Mouse (Mus musculus) common myeloid progenitor, adult 5-6 weeks (primary cell): Measurements from ENCODE around the gene Itpr2. TPM values are rescaled to one million over a fixed set of nuclear protein-coding genes. Genes with fewer than 3 reads are reported as not detected.

ENCODE experiments used
- ATAC-seq: replicated peaks from 2 replicates; pipeline ENCODE4 v1.8.0; 2016; ENCODE audit warnings: low read depth, mild to moderate bottlenecking, moderate TSS enrichment, inconsistent platforms; ENCODE audit not compliant: poor library complexity, severe bottlenecking
- total RNA-seq: library from RNA; stranded (forward); fragments of 200-1000, 187-1606 nt; gene quantifications from 2 replicates; pipeline ENCODE4 v1.2.3, GENCODE M21; 2017

Gene Itpr2
- total RNA-seq, result 16.3 and 18.5 TPM in 2 replicates

DNA sequence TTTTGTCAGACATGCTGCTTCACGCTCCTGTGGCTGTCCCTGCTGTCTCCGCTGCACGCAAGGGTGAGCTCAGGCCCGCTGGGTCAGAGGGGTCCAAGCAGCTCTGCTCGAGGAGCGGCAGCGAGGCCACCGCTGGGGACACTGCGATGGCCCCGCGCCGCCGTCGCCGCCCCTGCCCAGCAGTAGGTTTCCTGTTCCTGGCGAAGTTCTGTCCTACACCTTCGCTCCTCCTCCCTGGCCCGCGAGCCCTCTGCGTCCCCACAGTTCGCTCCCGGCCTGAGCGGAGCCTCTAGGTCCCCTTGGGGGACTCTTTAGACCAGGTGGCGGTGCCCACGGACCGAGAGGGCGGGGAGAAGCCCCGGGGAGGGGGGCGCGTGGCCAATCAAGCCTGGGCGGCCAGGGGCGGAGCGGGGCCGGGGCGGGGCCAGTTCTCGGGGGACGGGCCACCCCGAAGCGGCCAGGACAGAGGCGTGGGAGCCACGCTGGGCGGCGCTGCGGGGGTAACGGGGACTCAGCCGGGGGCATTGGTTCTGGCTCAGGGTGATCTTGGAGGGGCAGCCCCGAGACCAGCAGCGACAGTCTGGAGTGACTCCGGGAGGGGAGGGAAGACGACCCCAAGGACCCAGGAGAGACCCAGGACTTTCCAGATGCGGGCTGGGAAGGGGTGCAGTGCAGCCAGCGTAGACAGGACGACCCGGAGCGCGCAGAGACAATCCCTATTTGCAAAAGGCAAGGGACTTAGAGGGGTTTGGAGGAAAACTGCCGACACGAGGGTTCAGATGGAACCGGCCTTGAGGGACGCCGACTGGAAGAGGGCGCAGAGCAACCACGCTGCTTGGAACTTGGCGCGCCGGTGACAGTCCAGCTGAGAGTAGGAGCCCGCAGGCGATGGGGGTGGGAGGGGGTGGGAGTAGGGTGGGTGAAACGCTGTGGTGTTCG, at the start of gene Itpr2:
Gene Itpr2 (minus strand): TSS at position 358 of the 939 bp plus-strand sequence.
- peak; percentile 73 for ATAC-seq

DNA sequence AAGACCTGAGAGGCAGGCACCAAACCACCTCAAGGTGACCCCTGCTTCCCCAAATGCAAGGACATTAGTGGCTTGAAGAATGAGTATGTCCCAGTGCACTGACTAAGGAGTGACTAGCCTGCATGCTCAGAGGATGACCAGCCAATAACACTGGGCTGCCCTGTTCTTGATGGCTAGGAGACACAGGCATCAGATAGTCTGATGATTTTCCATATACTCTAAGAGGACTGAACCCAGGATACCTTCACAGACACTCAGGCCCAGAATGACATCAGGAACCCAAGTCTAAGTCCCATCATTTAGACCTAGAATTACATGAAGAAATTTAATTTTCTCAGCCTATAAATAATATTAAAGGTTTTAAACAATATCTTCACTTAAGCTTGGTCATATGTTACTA, 49.3 kb upstream of the Itpr2 start:
- ATAC-seq, result no peak

DNA sequence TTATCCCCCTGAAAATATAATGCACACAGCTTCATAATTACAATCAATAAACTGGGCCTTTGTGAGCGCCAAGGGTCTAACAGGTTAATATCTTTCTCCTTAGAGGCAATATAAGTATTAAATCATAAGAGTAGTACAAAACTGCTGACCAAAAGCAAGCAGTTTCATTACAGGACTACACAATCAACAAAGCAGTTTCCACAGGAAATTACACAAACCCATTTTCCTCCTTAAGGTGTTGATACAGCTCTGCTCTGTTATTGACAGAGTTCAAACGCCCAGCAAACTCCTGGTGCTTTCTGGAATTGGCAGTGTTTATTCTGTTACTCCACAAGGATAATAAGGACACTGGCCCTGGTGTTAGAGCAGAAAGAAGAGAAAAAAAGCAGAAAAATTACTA, 48.4 kb upstream of the Itpr2 start:
- ATAC-seq, result no peak

DNA sequence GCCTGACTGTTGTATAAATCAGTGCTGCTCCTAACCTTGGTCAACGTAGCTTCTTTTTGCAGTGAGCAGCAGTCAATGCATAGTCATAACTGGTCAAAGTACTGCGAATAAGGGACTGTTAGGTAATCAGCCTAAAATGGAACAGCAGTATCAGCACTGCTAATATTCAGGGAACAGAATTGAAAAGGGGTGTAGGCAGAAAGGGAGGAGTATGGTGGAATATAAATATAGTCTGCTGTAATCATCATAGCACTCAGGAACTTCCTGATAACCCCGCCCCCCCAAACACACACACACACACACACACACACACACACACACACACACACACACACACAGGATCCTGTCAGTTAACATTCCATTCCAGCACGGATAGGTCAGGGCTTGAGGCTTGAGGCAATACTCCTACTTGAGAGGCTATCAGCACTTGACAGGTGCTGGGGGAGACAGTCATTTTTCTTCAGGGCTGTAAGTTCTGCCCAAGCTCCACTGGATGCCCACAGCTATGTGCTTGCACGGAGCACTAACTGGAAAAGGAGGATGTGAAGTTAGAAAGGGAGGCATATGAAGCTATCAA, 43.4 kb upstream of the Itpr2 start:
- no peak for ATAC-seq

DNA sequence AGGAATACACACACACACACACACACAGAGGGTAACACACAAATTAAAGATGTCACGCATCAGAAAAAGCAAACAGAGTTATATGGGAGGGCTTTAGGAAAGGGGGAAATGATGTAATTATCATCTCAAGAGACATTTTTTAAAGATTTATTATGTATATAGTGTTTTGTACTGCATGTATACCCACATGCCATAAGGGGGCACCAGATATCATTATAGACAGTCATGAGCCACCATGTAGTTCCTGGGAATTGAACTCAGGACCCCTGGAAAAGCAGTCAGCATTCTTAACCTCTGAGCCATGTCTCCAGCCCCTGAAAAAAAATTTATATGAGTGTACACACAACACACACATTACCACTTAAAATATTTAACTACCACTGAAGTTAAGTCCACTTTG, 42.6 kb upstream of the Itpr2 start:
- ATAC-seq, result peak; percentile 52; the same call in 1 of the 2 replicates

DNA sequence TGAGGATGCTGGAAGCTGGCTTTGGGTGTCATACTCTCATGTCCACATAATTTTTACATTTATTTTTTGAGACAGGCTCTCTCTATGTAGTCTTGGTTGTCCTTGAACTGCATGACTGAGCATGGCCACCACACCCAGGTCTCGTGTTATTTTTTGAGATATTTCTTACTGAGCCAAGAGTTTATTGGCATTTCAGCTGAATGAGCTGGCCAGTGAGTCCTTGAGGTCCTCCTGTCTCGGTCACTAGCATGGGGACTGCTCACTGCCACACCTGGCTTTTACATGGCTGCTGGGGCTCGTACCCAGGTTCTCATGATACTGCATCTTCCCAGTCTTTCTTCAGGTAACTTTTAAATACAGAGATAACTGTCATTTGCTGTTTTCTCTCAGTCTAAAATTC, 38.4 kb upstream of the Itpr2 start:
- ATAC-seq, result no peak

DNA sequence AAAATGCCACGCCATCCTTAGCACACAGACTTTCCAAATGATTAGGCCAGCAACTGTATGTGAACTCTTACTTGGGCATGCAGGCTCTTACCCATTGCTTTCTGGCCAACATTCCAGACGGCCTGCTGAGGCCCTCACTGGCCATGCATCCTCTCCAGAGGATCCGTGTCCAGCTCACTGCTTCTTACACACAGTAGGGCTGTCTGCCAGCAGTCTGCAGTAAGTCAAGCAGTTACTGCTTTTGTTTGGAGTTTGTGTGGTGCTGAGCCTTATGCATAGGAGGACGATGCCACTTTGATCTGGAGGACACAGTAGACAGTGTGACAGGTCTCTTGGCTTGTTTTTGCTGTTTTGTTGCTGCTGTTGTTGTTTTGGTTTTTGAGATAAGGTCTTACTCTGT, 36.6 kb upstream of the Itpr2 start:
- no peak for ATAC-seq

DNA sequence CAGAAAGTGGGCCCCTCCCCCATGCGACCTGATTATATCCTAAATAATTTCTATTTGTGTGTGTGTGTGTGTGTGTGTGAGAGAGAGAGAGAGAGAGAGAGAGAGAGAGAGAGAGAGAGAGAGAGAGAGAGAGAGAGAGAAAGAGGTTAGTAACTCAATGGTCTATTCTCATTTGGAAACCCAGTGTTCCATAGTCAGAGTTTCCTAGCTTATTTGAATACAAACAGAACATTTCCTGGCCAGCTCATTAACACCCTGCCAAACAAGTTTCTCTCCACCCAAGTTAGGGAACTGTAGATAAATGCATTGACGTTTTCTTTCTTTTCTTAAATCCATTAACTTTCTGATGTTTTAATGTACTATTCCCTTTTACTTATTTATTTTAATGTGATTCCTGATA, 36.0 kb upstream of the Itpr2 start:
- ATAC-seq, result no peak

DNA sequence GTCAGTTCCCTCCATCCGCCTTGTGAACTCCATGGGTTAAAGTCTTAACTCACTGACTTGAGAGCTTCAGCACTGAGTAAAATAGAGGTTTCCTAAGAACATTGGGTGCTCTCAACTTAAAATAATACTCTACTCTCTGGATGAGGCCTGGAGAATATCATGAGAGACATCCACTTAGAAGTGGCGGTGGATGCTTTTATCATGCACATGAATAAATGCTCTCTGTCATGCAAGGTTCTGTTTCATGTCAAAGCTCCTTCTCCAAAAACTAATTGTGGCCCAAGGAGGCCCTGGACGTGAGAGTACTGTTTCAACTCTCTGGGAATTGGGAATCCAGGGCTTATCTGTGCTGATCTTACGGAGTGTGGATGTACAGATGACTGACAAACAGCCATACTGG, 35.1 kb upstream of the Itpr2 start:
- ATAC-seq, result no peak

DNA sequence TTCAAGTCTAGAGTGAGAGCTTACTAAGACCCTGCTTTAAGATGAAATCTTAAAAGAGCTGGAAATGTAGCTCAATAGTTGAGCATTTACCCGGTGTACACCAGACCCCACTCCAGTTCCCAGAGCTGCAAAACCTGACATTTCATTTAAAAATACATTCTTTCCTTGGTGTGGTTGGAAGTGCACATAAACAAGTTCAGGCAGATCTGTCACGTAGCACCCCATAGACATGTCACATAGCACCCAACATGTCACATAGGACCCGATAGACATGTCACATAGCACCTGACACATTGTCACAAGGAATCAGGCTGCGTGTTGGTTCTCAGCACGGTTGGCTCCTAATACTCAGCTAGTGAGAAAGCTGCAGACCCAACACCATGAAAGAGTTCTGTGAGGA, 33.5 kb upstream of the Itpr2 start:
- ATAC-seq, result no peak

DNA sequence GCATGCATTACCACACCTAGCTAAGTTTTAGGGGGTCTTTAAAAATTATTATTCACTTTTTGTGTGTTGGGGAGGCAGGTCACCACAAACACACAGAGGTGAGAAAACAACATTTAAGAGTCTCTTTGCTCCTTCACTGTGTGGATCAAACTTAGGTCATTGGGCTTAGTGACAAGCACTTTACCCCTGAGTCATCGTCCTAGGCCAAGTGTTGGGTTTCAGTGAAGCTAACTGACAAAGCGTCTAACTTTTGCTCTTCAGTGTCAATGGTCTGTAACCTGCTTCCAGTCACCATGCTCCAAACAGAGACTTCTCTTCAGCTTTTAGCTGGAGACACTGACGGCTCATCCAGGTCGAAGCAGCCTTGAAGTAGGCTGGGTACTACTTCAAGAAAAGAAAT, 31.1 kb upstream of the Itpr2 start:
- no peak for ATAC-seq

DNA sequence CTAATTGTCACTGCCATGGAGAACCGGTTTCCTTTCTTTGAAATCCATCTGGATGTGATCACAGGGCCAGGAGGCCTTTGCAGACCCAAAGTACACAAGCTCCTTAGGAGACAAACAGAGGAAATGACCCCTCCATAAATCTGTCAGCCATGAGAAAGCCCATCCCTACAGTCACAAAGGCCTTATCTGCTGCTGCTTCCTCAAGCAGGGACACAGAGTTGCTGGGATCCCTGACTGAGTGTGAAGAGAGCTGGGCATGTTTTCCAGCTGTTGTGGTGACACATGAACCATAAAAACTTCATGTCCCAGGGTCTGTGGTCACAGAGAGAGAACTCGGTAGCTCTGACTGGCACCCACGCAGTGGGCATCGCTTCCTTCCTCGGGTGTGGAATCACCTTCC, 28.7 kb upstream of the Itpr2 start:
- ATAC-seq, result peak; percentile 58

DNA sequence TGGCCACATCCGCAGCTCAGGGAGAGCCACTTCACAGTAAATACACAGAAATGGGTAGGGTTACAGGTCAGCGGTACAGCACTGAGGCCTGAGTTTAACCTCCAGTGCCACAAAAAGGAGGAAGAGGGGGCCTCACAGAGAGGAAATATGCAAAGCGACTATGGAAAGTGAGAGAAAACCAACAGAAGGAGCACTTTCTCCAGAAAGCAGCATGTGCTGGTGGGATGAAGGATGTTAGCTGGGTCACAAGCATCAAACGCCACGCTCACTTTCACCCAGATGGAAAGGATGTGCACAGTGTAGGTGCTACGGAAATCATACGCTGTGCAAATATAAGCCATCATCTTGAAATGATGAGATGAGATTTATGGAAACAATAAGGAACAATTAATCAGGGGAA, 28.3 kb upstream of the Itpr2 start:
- no peak for ATAC-seq

DNA sequence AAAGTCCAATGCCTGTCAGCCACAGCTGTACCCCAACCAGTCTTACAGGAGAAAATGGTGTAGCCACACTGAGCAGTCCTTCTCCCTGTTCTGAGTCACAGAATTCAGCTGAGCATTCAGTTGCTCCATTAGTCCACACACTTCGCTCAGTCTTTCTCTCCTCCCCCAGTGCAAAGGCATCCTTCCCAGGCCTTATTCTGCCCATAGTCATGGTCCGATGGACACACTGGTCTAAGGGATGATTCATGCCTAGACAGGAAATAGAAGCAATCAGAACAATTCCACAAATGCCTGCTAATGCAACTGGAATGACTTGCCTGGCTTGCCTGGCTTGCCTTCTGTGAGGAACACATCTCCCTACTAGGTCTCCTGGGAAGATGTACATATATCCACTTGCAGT, 25.5 kb upstream of the Itpr2 start:
- no peak for ATAC-seq

DNA sequence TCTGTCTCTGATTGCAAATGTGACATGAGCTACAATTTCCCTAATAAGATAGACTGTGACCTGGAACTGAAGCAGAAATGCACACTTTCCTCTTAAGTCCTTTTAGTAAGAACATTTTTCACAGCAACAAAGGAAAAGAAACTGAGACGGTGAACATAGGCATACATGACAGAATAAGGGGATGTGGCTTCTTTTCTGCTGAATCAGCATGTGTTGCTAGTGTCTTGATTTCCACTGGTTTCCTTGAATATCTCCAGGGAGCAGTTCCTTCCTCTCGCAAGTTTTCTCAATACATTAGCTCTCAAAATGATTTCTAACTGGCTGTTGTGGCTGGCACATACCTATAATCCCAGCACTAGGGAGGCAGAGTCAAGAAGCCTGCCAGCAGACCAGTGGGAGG, 23.5 kb upstream of the Itpr2 start:
- ATAC-seq, result no peak

DNA sequence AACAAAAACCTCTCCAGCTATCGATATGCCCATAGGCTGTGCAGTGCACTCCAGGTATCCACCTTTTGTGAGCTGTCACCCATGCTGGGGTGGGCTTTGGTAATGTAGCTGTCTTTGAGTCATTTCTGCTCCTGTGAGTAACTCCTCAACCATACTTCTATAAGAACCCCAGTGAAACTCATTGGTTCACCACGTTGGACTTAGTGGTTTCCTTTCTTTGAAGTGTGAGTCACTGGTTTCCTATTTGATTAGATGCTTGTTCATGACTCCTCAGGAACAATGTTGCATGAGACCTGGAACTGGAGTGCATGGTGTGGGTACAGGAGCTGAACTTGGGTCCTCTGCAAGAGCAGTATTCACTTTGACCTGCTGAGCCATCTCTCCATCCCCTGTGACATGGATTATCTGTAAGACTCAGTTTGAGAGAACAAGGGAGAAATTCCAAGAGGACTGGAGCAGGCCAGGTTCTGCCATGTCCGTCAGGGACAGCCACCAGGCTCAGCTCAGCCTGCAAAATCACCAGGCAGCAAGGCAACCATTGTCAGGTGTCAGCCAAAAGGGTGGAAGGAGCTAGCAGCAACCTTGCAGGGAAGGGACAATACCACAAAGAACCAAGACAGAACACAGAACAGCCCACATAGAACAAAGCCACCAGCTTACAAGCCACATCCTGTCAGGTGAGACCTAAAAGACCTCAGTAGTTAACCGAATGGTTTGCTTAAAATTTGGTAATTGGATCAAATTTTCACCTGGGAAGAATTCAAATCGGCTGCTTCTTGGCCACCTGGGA, 19.6 kb upstream of the Itpr2 start:
- ATAC-seq, result peak; percentile 66; the same call in 1 of the 2 replicates

DNA sequence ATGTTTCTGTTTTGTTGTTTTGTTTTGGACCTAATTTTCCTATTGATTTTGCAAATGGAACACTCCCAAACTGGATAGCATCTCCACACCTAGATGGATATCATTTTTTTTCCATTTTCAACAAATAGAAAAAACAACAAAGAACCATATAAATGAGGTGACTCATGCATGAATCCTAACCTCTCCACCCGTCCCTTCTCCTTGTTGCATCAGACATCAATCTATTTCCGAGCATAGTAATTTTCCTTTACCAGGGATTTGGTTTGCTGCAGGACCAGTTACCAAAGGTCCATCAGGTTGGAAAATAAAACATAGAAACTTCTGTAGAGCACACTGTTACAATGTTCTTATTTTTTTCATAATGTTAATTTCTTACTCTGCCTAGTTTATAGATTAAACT, 17.0 kb upstream of the Itpr2 start:
- no peak for ATAC-seq

DNA sequence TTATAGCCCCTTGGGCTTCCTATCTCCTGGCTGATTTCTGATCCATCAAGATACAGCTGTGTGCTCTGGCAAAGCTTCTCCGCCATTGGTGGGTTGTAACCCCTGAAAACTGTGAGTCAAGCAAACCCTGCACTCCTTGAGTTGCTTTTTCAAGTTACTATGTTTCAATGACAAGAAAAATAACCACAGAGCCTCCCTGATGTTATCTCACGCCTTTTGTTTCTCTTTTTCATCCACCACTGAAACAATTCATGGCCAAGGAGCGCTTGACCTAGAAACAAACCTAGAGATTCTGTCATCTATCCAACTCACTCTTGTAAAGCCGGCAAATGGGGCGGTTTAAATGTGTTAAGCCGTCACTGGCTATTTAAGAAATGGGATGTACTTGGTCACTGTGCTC, 13.9 kb upstream of the Itpr2 start:
- ATAC-seq, result peak; percentile 22

DNA sequence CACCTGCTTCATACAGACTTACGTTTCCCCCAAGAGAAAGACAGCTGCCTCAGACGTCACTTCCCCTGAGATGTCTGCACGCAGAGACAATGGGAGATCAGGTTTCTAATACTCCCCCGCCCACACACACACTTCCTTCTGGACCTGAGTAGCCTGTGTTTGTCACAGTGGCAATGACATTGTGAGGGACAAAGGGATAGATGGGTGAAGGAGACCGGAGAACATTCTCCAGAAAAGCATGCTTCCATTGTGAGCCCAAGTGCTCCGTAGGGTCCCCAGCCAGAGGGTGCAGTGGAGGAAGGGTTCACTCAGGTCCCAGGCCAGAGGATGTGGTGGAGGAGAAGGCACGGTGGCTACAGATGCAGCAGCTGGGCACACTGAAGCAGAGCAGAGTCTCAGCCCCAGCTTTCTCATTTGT, 12.5 kb upstream of the Itpr2 start:
- ATAC-seq, result no peak; the same call in 1 of the 2 replicates

DNA sequence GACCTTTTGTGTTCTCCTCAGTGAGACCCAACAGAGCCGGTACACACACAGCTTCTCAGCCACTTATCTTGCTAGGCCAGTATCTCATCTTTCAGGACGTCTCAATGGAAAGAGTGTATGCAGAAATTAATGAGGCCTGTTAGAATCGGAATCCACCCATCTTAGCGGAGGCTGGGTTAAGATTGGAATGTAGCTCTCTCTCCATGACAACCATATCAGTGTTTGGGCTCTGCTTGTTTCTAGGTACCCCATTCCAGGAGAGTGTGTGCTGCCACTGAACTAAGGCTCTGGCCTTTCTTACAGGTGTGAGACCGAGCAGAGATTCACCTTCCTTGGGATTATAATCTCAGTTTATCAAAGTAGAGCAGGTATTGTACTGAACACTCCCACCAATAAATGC, 11.9 kb upstream of the Itpr2 start:
- no peak for ATAC-seq

DNA sequence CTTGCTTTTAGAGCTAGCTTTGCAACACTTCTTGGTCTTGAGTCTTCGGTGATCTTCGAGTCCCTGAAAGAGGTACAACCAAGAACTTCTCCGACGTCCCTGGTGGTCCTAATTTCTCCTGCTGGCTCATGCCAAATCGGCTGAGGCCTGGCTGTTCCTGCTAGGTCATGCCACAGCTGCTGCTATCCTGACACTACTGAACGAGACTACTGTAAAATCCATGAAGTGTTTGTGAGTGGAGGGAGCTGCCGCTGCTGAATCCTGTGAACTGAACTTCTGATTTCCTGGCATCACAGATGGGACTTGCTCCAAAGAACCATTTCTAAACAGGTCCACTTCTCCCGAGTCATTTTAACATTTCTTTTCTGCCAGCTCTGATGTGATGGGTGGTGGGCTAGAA, 11.4 kb upstream of the Itpr2 start:
- ATAC-seq, result no peak
